Mouse (Mus musculus) gastrocnemius, postnatal 10 days (tissue): ENCODE data around the gene Vps4b. TPM values are rescaled to one million over a fixed set of nuclear protein-coding genes. Genes with fewer than 3 reads are reported as not detected.
"Not testable (repeated sequence)": the region's sequence is repeated elsewhere in the genome, so short reads cannot be mapped to it uniquely, and the experiment has no call there.

Experiments used
- DNase-seq: peaks from one replicate; pipeline ENCODE4 v3.0.0; 2021; ENCODE audit warnings: mixed read lengths
- total RNA-seq, 2 experiments: library from RNA; stranded (reverse); gene quantifications; 2 replicates each; pipeline ENCODE4 v1.2.3; 2021

Vps4b gene
- total RNA-seq, 2 experiments from 2014 or later, result 31.6 to 39.2 TPM

DNA sequence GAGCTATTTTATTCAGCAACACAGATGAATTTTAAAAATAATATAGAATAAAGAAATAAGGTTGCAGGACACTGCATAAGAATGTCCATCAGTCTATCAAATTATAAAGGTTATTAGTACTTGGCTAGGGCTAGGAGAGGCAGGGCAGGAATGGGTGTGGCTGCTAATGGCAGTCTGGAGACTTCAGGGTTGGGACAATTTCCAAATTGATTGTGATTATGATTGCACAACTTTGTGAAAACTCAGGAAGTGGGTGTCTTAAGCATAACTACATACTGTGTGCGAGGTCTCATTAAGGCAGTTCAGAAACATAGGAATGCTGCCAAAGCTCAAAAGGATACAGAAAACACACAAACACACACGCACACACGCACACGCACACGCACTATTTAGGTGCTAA is 44.5 kb downstream of the Vps4b start:
- DNase-seq, result no peak

DNA sequence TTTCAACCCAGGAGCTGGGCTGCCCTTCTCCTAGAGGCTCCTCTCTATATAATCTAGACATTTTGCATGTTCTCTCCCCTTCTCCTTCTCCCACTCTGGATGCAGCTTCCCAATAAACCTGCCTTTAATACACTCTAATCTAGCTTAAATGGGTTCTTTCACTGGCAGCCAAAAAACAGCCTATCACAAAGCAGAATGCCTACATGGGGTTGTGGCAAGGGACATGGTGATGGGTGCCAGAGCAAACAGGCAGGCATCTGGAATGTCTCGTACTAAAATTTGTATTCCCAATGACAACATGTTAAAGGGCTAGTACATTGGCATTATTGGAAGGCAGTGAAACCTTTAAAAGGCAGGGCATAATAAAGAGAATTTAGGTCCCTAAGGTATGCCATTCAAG is 45.9 kb downstream of the Vps4b start:
- no peak for DNase-seq

DNA sequence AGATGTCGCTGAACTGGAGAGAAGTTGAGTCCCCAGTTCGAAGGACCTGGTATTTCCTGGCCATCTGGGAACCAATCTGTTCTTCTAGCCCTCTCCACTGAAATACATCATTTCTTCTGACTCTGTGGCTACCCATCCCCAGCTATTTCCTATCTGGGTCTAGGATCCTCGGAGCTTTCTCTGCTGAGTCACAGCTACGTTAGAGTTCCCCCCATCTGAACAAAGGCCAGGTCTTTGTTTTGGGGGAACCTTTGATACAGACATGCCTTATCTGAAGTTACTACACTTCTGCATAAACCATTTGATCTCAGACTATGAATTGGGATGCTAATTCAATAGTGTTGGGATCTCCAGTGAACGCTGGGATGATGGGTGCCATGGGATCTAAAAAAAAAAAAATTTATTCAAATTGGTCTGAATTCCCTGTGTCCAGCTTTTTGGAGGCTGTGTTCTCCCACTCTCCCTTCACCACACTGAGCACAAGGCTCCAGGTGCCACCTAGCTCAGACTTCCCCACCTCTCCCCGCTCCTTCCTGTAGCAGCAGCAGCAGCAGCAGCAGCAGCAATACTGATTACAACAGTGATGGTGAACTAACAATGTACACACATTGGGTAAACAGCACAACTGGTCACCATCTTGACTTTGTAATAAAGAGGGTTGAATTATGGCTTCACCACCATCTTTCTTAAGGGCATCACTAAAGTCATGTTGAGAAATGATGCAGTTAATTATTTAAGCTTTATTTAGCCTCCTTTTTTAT is 47.8 kb downstream of the Vps4b start:
- DNase-seq, result no peak

DNA sequence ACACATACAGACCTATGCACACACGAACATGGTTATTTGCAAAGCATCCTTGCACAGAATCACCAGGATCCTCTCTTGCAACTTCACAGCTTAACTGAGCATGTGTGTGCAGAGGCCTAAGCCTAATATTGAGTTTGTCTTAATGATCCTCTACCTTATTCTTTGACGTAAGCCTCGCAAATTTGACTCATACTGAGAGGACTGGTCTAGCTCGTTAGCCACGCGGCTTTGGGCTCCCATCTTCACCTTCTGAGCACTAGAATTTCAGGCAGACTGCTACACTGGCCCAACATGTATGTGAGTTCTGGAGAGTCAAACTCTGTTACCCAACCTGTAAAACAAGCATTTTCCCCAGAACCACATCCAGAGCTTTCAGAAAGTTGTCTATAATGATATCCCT is 53.5 kb downstream of the Vps4b start:
- DNase-seq, result no peak

DNA sequence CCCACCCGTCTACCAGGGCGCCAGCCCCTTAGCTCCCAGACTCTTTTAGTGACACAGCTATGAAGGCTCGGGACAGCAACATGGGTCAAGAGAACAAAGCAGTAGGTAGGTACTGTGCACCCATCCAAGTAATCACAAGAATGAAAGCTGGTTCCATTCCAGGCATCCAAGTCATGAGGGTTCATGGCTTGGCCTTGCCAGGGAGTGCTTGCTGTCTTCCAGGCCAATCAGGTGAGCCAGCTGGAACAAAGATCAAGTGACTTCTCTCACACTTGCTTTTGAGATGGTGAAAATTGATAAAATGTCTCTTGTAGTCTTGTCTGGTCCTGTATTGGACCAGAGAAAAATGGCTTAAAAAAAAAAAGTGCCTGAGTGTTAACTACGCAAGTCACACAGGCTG is 55.8 kb downstream of the Vps4b start:
- DNase-seq, result no peak

DNA sequence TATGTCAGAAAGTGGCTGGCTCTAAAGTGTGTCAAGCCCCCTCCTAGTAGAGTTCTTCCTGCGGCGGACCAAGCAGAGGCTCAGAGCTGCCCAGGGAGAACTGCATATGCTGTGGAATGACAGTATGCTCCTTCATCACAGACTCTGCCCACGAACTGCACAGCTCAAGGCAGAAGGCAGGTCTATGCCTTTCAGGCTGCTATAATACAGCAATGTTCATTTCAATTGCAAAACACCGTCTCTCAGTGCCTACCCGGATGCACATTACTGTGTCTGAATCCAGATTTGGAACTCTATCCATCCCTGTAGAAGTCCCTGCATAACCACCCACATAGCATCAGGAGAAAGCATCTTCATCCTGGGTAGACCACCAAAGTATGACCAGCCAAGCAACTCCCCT is 56.7 kb downstream of the Vps4b start:
- no peak for DNase-seq

DNA sequence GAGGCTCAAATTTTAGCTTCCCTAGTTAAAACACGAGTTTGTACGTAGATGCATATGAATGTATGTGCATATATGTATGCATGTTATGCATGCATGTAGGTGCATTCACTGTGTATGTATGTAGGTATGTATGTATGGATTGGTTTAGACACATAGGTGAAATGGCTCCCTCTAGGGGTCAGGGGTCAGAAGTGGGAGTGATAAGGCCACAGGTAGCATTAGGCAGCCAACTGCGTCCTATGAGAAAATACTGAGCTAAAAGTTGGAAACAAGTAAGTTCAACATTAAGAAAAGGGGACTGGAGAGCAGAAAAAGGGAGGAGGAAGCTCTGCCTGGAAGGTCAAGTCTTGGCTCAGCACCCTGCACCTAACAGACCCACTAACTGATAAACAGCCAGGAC is 58.4 kb downstream of the Vps4b start:
- no peak for DNase-seq

DNA sequence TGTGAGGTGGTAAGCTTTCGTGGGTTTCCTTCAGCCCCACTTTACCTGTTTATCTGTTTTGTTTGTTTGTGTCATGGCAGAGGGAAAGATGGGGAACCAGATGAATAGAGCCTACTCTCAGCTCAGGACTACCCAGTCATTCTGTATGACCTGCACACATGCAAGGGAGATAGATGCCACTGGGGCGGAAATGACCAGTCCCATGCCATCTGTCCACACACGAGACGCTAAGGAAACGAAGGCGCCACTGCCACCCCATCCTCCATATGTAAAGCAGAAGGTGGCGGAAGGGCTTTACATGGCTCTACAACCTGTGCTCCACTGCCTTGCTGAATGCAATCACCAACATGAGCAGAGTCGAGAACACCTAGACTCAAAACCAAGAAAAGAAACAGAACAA is 60.3 kb downstream of the Vps4b start:
- no peak for DNase-seq

DNA sequence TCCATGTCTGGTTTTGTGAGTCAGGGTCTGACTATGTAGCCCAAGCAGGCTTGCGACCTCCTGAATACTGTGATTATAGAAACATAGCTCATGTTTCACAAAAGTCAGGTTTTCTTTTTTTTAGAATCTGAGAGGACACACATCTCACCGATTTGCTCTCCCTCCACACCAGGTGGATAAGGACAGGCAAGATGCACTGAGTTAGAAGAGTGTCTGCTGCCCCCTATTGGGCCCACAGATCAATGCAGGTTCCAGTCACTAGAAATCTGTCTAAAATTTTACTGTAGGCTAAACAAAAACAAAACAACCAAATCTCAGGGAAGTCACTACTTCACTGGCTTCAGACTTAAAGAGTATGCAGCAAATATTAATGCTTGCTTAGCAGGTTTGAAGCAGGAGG is 60.9 kb downstream of the Vps4b start:
- peak; percentile 18 for DNase-seq

DNA sequence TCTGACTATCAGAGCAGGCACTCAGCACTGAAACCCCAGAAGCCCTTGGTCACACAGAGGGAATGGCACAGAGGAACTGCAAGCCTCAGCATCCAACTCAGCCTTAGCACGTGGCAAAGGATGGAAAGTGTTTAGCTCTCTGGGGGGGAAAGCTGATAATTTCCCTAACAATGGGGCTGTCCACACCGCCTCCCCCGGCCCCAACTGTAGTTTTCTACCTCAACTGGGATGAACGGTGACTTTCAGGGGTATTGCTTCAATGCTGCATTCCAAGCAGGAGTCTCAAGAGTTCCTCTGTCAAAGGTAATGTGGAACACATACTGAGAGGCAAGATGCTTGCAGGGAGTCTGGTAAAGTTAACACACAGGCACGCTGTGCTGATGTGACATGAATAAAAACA is 74.5 kb downstream of the Vps4b start:
- DNase-seq, result no peak

DNA sequence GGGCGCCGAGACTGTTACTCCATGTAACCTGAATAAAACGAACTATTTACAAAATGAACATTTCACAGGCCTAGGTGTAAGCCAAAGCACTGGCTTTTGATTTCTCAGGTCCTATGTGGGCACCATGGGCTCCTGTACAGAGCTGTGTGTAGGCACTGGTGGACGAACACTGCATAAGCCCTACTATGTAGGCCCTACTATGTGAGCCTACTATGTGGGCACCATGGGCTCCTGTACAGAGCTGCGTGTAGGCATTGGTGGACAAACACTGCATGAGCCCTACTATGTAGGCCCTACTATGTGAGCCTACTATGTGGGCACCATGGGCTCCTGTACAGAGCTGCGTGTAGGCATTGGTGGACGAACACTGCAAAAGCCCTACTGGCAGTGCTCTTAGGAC is 78.8 kb downstream of the Vps4b start:
- DNase-seq, result not testable (repeated sequence)

DNA sequence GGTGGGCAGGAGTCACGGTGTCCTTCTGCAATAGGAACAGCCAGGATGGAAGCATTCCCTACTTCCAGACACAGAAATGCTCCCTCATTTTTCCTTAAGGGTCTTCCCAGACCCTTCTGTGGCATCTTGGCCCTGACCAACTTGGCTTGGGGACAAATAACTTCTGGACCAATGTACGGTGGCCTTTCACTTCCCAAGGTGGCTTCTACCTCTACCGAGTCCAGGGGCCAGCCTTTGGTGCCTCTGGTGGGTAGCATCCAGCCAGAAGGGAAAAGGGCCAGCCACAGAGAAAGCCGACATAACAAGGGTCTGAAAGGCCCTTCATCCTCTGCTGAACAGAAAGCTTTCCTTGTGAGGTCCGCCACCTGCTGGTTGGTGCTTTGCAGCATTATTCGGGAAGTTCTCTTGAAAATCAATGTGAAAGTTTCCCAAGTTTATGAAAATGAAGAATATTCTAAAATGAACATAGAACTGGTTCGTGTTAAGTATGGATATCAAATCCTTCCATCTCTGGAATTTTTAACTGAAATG is 79.4 kb downstream of the Vps4b start:
- DNase-seq, result peak; percentile 80

DNA sequence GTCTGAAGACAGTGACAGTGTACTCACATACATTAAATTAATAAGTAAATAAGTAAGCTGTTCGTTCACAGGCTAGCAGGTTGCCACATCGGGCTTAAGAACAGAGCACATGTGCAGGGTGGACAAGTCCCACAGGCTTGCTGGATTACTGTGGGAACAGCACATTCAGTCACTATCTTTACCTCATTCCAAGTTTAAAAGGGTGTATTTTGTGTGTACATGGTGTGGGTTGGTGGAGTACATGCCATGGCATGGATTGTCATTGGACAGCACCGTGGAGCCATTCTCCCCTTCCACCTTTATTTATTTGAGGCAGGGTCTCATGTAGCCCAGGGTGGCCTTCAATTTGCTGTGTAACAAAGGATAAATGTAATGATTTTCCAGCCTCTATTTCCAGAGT is 80.4 kb downstream of the Vps4b start:
- no peak for DNase-seq

DNA sequence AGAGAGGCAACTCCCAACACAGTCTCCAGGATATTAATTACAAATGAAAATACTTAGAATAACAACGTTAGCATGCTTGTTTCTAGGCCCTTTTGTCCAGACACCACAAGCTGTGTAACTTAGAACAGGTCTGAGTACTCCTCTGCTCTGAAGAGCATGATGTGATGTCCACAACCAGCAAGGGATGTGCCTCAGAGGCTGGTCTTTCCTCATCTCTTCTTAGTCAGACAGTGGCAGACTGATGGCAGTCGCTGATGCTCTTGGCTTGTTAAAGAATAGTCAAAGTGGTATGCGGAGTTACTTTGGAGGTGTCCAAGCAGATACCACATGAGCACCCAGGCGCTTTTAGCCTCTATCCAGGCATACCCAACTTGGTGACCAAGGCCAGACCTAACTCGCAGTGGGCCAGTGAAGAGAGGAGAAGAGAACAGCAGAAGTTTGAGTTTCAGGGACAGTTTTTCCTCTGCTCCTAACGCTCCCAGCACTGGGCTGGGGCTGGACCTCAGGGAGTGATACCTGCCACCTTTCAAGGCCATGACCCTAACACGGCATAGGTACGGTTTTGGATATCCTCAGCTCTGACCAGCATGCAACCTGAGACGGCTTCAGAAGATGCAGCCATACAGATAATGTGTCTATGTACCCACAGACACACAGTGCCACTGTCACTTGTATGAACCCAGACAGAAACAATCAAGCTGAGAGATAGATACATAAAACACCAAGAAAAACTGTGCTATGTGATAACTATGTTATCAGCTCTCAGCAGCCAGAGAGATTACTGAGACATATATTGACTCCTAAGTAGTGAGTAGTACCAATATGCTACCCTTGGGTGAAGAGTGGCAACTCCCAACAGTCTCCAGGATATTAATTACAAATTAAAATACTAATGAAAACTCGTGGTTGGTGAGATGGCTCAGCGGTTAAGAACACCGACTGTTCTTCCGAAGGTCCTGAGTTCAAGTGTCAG is 81.1 kb downstream of the Vps4b start:
- no peak for DNase-seq

DNA sequence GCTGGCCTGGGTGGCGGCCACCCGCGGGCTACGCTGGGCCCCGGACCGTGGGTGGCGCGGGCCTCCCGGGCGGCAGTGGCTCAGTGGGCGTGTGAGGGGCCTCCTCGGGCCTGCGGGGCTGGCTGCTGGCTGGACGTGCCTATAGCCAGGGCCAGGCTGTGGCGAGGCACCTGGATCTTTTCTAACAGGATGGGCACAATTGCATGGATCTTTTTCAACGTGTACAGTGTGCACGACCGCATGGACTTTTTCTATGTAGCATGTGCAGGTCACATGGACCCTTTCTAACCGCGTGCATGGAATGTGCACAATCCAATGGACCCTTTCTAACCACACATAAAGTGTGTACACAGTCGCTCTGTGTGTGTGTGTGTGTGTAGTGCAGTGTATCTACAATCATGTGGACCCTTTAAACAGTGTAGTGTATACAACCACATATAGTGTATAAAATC is 82.0 kb downstream of the Vps4b start:
- DNase-seq, result no peak

Other genes with a start within 250 kb of the Vps4b start
- 1 to 10 TPM; 4.6 to 6.7 TPM for gene Bcl2, start 82.5 kb downstream of the Vps4b start, total RNA-seq
- gene Kdsr, start 37.0 kb downstream of the Vps4b start, total RNA-seq, result 1 to 10 TPM; 5.3 to 7.0 TPM
- gene Serpinb5, start 64.4 kb upstream of the Vps4b start, total RNA-seq, result not detected
- gene Serpinb12, start 137.7 kb upstream of the Vps4b start, total RNA-seq, result under 1 TPM; 0.33 to 0.65 TPM
- gene Serpinb13, start 184.3 kb upstream of the Vps4b start, total RNA-seq, result not detected